Comparison of ENCODE assay signal across 1 mouse cellular context in genomic region chr9:21011846-21012312, GRCm38 (mm10).
A peak's percentile ranks its signal among the peaks of the same experiment; 100 is the strongest.
TF ChIP-seq lines count a peak whose summit lies in the region.

No protein-coding gene starts in this region.

TF ChIP-seq in MEL, 35 proteins besides CTCF, POLR2A, EP300 and RAD21 (continued from another document):
- TF ChIP-seq ZKSCAN1 (IDR thresholded peaks at IDR 0.05; ENCODE audit: low read depth, low read length), result no peak
- no peak for TF ChIP-seq POLR2AphosphoS2 (IDR thresholded peaks at IDR 0.05; ENCODE audit: low read length)
- TF ChIP-seq TBP (IDR thresholded peaks at IDR 0.05; ENCODE audit: low read depth, low read length), result peak; percentile 40; the same call in 1 of the 2 replicates
- TF ChIP-seq ELF1 (IDR thresholded peaks at IDR 0.05; ENCODE audit: low read depth, low read length), result no peak
- no peak for TF ChIP-seq CHD1 (IDR thresholded peaks at IDR 0.05; ENCODE audit: low read depth, low read length)
- TF ChIP-seq NELFE (IDR thresholded peaks at IDR 0.05; ENCODE audit: low read depth, low read length), result no peak
- TF ChIP-seq GATA1 (IDR thresholded peaks at IDR 0.05; ENCODE audit: low read depth, low read length), result peak; percentile 84
- no peak for TF ChIP-seq RCOR1 (IDR thresholded peaks at IDR 0.05; ENCODE audit: low read depth, low read length)
- TF ChIP-seq UBTF (IDR thresholded peaks at IDR 0.05; ENCODE audit: borderline replicate concordance, insufficient read depth, low read depth, low read length), result 0 out of 2 replicates have a peak, but pooled peaks have one; percentile 85
- TF ChIP-seq TAL1 (IDR thresholded peaks at IDR 0.05; ENCODE audit: low read length), result 0 out of 2 replicates have a peak, but pooled peaks have one; percentile 33
- TF ChIP-seq SIN3A (IDR thresholded peaks at IDR 0.05; ENCODE audit: low read length), result no peak
- no peak for TF ChIP-seq MAZ (IDR thresholded peaks at IDR 0.05; ENCODE audit: low read depth, low read length)
- no peak for TF ChIP-seq E2F4 (IDR thresholded peaks at IDR 0.05; ENCODE audit: borderline replicate concordance, low read depth, low read length)
- no peak for TF ChIP-seq POLR2AphosphoS5 (IDR thresholded peaks at IDR 0.05; ENCODE audit: borderline replicate concordance, low read depth, low read length)
